Mouse (Mus musculus) adrenal gland, adult (tissue): Measurements from ENCODE around the gene Gmppb.
A peak's percentile ranks its signal among the peaks of the same experiment; 100 is the strongest.

Source experiments
- DNase-seq, 2 experiments: peaks; one replicate each; pipeline ENCODE4 v3.0.0; 2022 to 2023; ENCODE audit warnings: low spot score in 1 of 2; ENCODE audit not compliant: inconsistent age in 2 of 2

The Gmppb gene

DNA sequence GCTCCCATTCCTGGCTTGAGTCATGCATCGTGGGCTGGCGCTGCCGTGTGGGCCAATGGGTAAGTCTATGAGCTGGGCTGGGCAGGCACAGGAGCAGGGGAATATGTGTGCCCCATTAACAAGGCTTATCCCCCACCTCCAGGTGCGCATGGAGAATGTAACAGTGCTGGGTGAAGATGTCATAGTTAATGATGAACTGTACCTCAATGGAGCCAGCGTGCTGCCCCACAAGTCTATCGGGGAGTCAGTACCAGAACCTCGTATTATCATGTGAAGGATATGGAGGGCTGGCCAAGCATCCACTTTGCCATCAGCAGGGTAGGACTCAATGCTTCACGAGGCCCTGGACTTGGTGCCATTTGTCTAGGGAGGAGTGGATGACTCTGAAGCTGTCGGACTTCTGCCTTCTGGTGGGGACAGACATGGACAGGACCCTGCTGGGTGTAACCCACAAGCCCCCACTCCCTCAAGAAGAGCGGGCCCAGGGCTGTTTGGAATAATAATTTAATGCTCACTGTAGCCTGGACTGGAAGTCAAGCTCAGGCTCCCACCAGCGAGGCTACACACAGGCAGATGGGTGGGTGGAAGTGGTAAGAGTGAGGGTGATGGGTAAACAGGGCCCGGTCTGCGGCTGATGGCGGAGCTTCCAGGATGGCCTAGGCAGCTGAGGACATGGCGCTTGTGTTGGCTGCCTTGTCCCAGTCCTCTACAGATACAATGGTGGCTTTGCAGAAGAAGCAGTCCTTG is 2.3 kb downstream of the Gmppb start:
- DNase-seq: no peak

DNA sequence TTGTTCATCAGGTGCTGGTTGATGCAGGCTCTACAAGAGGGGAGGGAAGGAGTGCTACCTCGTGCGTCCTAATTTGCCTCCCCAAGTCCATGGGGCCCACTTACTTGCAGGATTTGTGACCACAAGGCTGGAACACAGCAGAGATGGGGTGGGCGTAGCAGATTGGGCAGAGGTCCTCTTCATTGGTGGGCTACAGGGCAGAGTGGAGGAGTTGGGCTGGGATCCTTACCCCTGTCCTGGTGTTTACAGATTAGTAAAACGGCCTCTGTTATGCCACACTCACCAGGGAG is 2.8 kb downstream of the Gmppb start:
- no peak for DNase-seq

DNA sequence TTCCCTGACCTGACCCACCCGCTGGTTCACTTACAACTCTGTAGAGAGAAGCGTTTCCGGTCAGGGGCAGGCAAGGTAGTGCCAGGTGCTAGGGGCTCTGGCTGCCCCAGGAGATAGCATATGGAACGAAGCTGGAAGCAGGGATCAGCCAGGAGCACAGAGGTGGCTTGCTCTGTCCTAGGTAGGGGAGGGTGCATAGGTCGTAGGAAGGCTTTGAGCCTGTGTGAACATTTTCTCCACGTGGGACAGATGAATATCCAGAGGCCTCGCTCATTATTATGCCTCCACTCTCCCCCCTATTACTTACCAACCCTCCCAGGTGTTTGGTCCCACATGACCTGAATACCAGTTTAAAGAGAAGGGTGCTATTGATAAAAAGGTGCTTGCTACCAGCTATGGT is 3.4 kb downstream of the Gmppb start:
- no peak for DNase-seq

DNA sequence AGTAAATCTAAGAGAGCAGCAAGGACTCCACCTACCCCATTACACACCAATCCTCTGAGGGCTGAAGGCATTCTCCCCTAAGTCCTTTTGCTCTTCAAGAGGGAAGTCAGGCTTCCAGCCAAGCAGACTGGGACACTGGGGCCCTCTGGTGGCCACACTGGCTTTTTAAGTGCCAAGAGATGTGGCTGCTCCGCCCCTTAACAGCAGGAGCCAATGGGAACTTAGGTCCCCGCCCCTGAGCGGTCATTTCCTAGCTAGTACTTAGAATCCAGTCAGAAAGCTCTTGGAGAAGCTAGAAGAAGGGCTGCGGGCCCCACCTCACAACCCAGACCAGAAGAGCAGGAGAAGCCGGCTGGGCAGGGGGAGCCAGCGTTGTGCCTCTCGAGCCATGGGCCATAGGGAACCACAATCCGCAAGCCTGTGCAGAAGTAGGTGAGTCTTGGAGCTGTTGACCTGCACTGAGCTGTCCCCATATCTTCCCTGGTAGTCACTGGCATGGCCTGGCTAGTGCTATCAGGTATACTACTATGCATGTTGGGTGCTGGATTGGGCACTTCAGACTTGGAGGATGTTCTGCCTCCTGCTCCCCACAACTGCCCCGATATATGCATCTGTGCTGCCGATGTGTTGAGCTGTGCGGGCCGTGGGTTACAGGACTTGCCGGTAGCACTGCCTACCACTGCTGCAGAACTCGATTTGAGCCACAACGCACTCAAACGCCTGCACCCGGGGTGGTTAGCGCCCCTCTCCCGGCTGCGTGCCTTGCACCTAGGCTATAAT is 4.0 kb downstream of the Gmppb start, which contains the start of gene Amigo3:
TSS of gene Amigo3 (plus strand) at position 275 of the 780 bp plus-strand sequence.
- peak; percentile 96 to 99 for DNase-seq

DNA sequence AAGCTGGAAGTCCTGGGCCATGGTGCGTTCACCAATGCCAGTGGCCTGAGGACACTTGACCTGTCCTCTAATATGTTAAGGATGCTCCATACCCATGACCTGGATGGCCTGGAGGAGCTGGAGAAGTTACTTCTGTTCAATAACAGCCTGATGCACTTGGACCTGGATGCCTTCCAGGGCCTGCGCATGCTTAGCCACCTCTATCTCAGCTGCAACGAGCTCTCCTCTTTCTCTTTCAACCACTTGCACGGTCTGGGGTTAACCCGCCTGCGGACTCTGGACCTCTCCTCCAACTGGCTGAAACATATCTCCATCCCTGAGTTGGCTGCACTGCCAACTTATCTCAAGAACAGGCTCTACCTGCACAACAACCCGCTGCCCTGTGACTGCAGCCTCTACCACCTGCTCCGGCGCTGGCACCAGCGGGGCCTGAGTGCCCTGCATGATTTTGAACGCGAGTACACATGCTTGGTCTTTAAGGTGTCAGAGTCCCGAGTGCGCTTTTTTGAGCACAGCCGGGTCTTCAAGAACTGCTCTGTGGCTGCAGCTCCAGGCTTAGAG is 4.7 kb downstream of the Gmppb start:
- peak in 1 of 2 experiments; percentile 37 for DNase-seq

DNA sequence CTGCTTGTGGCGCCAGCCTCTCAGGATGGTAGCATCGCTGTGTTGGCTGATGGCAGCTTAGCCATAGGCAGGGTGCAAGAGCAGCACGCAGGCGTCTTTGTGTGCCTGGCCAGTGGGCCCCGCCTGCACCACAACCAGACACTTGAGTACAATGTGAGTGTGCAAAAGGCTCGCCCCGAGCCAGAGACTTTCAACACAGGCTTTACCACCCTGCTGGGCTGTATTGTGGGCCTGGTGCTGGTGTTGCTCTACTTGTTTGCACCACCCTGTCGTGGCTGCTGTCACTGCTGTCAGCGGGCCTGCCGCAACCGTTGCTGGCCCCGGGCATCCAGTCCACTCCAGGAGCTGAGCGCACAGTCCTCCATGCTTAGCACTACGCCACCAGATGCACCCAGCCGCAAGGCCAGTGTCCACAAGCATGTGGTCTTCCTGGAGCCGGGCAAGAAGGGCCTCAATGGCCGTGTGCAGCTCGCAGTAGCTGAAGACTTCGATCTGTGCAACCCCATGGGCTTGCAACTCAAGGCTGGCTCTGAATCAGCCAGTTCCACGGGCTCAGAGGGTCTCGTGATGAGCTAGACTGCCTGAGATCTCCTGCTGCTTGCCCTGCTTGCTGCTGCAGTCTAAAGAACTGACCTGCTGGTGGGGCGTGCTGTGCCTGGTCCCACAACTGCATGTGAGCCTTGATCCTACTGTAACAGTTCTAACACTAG is 5.4 kb downstream of the Gmppb start:
- DNase-seq: peak in 1 of 2 experiments; percentile 26

DNA sequence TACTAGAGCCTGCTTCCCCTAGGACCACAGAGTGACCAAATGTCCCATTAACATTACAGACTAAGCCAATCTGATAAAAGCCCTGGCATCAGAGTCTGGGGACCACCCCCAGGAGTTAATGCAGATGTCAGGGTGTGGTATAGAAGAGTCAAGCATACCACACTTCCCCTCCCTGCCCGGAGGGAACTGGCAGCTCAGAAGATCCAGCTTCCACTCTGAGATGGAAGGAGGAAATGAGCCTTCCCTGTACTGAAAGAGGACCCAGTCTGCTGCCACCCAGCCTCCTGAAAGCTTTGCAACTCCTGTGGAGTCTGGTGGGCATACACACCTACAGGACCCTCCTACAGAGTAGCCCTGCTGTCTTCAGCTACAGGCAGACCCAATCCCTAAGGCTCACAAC is 6.0 kb downstream of the Gmppb start:
- DNase-seq: peak in 1 of 2 experiments; percentile 44

DNA sequence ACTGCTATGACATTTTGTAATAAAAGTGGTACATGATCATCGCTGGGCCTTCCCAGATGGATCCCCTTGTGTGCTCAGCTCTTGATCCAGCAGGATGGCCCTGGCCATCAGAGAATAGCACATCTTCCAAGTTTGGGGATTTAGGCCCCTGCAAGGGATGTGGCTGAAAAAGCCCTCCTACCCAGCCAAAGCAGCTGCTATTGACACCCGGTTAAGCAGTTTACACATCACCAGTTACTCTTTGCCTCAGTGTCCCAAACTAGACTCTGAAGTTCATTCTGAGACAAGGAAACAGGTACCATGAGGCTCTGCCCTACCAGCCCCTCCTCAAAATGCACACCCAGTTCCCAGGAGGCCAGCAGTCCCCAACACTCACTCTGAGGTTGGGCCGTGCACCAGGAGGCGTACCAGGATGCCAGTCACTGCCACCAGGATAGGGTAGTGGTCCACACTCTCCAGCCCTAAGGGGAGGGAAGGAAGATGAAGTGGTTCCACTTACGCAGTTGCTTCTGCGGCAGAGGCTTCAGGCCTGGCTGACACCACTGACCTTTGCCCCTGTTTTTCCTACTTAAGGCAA is 6.7 kb downstream of the Gmppb start:
- peak in 1 of 2 experiments; percentile 29 for DNase-seq

DNA sequence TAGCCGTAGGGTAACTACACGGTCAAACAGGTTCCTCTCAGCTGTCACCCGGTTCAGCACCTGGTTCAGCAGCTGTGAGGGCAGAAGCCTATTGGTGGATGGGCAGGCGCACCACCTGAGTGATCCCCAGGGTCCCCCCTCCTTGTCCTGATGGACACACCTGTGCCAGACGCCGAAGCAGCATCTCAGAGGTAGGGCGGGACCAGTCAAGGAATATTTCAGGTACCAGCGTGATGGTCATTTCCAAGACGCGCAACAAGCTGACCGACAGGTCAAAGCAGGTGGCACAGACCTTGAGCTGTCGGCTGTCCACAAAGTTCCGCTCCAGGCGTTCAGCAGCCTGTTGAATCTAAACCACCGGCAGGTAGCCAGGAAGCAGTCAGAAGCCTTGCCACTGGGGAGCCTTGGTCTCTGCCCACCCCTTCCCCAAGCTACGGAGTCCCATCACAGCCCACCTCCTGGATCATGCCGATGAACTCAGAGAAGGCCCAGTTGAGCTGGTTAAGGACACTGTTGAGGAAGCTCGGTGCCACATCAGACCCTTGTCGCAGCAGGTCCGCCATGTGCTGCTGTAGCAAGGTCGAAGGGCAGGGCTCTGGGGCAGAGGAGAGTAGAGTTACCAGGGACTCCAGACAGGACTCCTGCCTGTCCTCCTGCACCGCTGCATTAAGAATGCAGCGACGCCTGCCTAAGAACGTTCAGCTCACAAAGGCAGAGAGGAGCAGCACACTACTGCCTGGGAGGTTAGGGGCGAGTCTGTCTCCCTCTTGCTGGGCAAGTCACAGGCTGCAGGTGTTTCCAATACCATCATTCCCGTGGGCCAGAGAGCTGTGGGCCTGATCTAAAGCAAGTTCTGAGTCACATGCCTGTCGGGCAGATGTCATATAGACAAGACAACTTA is 7.6 kb downstream of the Gmppb start:
- no peak for DNase-seq

DNA sequence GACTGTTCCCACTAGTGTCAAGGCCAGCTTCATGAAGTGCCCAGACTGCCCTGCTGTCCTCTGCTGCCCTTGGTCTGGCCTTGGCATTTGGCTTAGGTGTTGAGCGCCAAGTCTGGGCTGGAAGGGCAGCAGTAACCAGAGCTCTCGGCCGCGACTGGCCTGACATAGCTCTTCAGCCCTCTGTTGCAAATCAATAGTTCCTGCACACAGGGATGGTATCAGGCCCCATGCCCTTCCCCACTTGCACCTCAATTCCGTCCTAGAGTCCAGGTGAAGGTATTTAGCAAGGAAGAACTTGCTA is 8.2 kb downstream of the Gmppb start:
- peak; percentile 85 to 91 for DNase-seq

DNA sequence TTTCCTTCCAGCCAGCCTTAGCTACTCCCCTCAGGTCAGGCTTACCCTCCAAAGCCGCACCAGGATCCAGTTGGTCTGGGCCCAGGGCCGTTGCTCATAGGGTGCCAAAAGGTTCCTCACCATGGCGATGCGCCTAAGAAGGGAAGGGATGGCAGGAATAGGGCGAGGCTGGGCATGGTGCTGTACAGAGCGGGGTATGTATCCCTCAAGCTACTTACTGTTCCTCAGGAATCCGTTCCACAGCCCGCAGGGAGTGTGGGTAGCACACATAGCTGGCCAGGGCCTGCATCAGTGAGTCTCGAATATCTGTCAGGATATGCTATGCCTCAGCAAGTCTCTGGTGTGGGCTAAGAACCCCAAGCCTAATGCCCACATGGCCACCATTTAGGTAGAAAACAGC is 9.2 kb downstream of the Gmppb start:
- DNase-seq: no peak

DNA sequence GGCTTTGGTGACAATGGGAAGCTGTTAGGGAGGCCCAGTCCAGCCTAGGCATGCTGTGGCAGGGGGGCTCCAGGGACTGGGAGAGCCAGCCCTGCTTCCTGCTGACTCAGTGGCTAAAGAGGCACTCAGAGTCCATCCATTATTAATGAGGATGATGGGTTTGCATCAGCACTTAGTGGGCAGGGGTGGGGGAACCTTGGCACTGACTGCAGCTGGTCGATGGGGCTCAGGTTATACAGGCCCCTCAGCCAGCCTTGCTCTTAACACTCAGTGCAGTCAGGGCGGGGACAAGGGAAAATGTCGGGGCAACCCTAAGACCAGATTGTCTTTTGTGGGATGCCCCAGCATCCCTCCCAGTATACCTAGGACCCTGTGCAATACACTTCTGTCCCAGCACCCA is 13.1 kb downstream of the Gmppb start:
- peak in 1 of 2 experiments; percentile 9 for DNase-seq

DNA sequence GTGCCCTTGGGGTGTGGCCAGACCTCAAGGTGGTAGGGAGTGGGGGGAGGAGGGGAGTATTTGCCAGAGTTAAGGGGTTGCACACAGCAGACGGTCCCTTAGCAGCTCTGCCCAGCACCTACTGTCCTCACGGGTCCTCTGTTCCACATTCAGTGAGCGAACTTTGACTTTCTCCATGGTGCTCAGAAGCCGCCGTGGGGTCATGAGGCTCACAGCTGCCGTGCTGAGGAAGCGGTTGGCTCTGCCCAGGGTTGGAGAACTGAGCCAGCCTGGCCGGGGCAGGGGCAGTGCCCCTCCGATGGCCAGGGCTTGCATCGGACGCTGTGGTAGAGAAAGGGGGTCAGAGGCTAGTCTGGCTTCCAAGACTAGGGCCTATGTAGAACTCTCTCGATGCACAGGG is 14.3 kb downstream of the Gmppb start:
- DNase-seq: no peak

DNA sequence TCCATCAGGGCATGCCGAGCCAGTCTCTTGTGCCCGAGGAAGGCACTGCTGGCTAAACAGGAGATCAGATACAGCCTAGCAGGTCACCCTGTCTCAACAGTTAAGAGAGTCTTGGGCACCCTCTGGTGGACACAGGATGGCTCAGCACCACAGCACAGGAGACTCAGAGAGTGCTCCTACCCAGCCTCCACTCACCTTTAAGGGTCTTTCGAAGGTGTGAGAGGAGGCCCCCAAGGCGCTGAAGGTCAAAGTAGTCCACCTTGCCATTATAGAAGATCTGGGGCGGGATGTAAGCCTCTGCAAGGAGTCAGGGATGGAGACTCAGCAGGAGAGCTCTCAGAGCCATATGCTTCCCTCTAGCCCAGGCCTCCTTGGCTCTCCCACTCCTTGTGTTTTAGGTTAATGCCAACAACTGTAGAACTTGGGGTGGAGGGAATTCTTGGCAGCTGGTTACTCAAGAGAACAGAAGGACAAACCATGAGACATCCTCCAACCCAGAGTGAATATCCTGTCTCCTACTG is 16.5 kb downstream of the Gmppb start:
- peak; percentile 75 to 90 for DNase-seq

DNA sequence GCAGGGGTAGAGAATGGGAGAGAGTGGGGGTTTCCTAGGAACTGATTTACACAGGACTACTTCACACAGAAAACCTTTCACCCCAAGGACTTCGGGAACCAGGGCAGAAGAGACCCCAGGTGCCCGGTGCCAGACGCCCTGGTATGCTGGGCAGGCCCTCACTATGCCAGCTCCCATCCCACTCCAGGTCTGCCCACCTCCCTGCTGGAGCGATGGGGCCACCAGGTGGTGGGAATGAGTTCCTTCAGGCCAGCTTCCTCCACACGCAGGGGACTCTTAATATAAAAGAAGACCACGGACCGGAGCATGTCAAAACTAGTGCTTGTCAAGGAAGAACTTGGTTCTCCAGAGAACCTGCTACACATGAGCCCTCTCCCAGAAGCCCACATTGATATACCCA is 18.2 kb downstream of the Gmppb start:
- DNase-seq: no peak

DNA sequence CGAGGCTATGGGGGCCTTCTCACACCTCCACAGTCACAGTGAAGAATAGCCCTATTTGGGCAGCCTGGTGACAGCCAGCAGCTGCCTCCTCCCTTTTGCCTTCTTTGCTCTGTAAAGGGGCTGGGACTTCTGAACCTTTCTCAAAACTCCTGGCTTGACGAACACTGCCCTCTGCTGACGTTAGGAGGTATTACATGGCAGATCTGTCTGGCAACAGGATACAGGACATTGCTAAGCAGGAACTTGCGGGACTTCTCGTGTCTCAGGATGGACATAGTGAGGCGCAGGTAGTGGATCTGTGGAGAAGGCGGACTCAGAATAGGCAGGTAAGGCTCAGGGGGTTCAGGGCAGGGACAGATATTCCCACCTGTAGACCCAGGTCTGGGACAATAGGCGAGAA is 18.9 kb downstream of the Gmppb start:
- DNase-seq: peak; percentile 82 to 94

DNA sequence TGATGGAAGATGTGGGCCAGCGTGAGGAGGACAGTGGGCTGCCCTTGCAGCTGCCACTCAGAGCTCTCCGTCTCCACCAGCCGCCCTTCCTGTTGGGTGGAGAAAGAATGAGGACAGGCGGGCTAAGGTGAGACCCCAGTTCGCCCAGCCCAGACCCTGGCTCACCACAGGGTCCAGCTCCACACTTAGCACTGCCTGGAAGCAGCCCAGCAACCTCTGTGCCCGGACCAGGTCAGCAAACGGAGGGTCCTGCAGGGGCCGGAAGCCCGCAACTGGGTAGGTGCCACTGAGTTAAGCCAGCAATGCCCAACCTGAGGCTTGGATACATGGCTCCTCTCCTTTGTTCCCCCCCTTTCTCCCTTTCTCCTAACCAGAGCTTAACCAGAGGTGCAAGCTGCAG is 20.0 kb downstream of the Gmppb start:
- DNase-seq: no peak

DNA sequence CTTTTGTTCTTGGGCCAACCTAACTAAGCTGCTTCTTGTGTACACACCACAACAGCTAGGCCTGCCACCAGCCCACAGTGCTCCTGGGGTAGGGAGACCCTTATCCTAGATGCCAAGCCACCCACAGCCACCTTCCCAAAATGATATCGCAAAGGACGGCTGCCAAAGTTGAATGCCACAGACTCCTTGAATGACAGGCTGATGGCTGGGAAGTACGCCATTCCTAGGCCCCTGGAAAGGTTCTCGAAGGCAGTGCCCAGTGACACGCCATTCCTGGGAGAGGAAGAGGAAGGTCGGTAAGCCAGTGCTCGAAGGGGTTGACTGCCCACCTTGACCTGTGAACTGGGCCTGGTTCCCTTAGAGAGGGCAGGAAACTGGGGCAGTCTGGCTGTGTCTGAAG is 20.5 kb downstream of the Gmppb start:
- no peak for DNase-seq

DNA sequence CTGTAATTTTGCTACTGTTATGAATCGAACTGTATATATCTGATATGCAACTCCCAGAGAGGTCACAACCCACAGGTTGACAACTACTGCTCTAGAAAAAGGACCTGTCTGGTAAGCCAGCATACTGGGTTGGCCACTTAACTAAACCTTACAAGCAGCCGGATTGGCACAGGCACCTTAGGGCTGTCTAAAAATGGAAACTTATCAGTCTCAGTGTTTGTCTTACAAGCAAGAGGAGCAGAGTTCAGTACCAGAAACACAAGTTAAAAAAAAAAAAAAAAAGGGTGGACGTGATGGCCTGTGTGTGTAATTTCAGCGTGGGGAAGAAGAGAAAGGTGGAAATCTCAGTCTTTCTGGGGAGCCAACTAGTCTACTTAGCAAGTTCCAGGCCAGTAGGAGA is 22.8 kb downstream of the Gmppb start:
- no peak for DNase-seq

DNA sequence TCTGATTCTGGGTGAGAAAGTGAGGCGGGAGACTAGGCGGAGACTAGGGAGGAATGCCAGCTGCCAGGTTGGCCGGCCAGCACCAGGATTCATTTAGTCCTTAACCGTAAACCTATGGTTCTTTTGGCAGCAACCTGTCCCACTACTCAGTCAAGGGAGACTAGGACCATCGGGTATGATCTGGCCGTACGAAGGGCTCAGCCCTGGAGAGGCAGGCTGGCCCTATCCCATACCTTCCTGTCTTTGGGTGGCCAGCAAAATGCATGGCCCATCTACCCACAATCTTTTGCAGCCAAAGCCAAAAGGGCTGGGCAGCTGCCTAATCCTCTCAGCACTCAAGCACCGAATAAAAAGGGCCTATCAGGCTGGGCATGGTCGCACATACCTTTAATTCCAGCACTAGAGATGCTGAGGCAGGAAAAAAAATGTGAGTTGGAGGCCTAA is 23.5 kb downstream of the Gmppb start:
- DNase-seq: no peak
